Mouse (Mus musculus) left cerebral cortex, postnatal 10 days (tissue): Measurements from ENCODE around the gene Olfml2b. TPM values are rescaled to one million over a fixed set of nuclear protein-coding genes. Genes with fewer than 3 reads are reported as not detected.
A peak's percentile ranks its signal among the peaks of the same experiment; 100 is the strongest.

ENCODE experiments used
- DNase-seq, 2 experiments: peaks; one replicate each; pipeline ENCODE4 v3.0.0; 2021 to 2022; ENCODE audit warnings: low spot score in 2 of 2, mixed read lengths in 1 of 2; ENCODE audit errors: extremely low spot score in 1 of 2
- intact Hi-C: fragments of 180-260 bp; cut with DNase I; formaldehyde crosslinking; loops from one replicate; pipeline ENCODE4 v1.15.1; 2025
- total RNA-seq, 2 experiments: library from RNA; stranded (reverse); gene quantifications; 2 replicates each; pipeline ENCODE4 v1.2.3; 2021

The Olfml2b gene
- total RNA-seq, 2 experiments from 2014 or later: 5.5 to 5.9 TPM

GRCm38 (mm10) chr1:170632856-170633255 is 11.5 kb upstream of the Olfml2b start:
- DNase-seq: no peak
- intact Hi-C loops: loop anchor here (2.0 kb wide), 1 partner anchor 208 kb away; no protein-coding TSS in a partner anchor

GRCm38 (mm10) chr1:170638941-170639340 is 5.4 kb upstream of the Olfml2b start:
- intact Hi-C loops: no loop called here
- DNase-seq: no peak

- no peak for DNase-seq
These were observed 1.7 kb downstream of the Olfml2b start for GRCm38 (mm10) chr1:170645896-170646605.

GRCm38 (mm10) chr1:170646606-170647287 is 2.4 kb downstream of the Olfml2b start:
- intact Hi-C loops: no loop called here
- peak in 1 of 2 experiments; percentile 4 for DNase-seq

More at GRCm38 (mm10) chr1:170645896-170646605, 1.7 kb downstream of the Olfml2b start:
- intact Hi-C loops: no loop called here

- intact Hi-C loops: no loop called here
- no peak for DNase-seq
These were observed 3.0 kb downstream of the Olfml2b start for GRCm38 (mm10) chr1:170647381-170647780.

GRCm38 (mm10) chr1:170647971-170648514 is 3.7 kb downstream of the Olfml2b start:
- DNase-seq: peak in 1 of 2 experiments; percentile 4
- intact Hi-C loops: no loop called here

- no peak for DNase-seq
- intact Hi-C loops: no loop called here
These were observed 6.9 kb downstream of the Olfml2b start for GRCm38 (mm10) chr1:170651046-170651723.

- intact Hi-C loops: no loop called here
- DNase-seq: no peak
These were observed 7.8 kb downstream of the Olfml2b start for GRCm38 (mm10) chr1:170651989-170652740.

- no peak for DNase-seq
- intact Hi-C loops: no loop called here
These were observed 11.1 kb downstream of the Olfml2b start for GRCm38 (mm10) chr1:170655280-170655917.

- intact Hi-C loops: no loop called here
These were observed 12.3 kb downstream of the Olfml2b start for GRCm38 (mm10) chr1:170656518-170657227.

GRCm38 (mm10) chr1:170657228-170657521 is 12.8 kb downstream of the Olfml2b start:
- intact Hi-C loops: no loop called here
- DNase-seq: no peak

More at GRCm38 (mm10) chr1:170656518-170657227, 12.3 kb downstream of the Olfml2b start:
- DNase-seq: no peak

GRCm38 (mm10) chr1:170657643-170658314 is 13.4 kb downstream of the Olfml2b start:
- intact Hi-C loops: no loop called here
- no peak for DNase-seq

GRCm38 (mm10) chr1:170659260-170659659 is 14.9 kb downstream of the Olfml2b start:
- no peak for DNase-seq
- intact Hi-C loops: no loop called here

GRCm38 (mm10) chr1:170664620-170665185 is 20.4 kb downstream of the Olfml2b start:
- DNase-seq: no peak
- intact Hi-C loops: no loop called here

GRCm38 (mm10) chr1:170665200-170665599 is 20.9 kb downstream of the Olfml2b start:
- intact Hi-C loops: no loop called here
- no peak for DNase-seq

GRCm38 (mm10) chr1:170674184-170674775 is 29.9 kb downstream of the Olfml2b start:
- intact Hi-C loops: no loop called here
- no peak for DNase-seq

GRCm38 (mm10) chr1:170677681-170678080 is 33.3 kb downstream of the Olfml2b start:
- intact Hi-C loops: no loop called here
- DNase-seq: no peak
